Mouse (Mus musculus): ENCODE results near the gene Padi4. TPM values are rescaled to one million over a fixed set of nuclear protein-coding genes. Genes with fewer than 3 reads are reported as not detected.

Padi4 gene
- polyA plus RNA-seq, 1 experiment, result 0.48 TPM

- DNase-seq (ENCODE audit: low read depth, low spot score), result no peak
- 9% methylated on average over 3 of the region's 3 CpGs for WGBS
Observed at GRCm38 (mm10) chr4:140744654-140745053, 29.4 kb downstream of the Padi4 start.

DNA sequence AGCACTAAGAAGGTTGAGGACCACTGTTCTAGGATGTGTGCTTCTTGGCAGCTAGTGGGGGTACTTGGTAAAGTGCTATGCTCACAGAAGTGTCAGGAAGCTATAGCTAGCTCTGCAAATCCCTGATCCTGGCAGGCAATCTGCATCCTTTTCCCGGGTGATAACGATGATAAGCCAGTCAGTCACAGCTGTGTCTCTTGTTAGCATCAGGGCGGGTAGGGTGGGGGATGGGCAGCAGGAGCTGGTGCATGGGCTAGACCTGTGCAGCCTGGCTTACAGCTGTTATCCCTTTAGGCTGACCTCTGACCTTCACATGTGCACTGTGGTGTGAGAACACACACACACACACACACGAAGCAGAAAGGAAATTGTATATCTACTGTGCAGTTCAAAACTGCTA, 30.9 kb downstream of the Padi4 start:
- 50% methylated on average over 4 of the region's 4 CpGs for WGBS
- no peak for DNase-seq (ENCODE audit: low read depth, low spot score)

GRCm38 (mm10) chr4:140742543-140742942, 31.5 kb downstream of the Padi4 start, which contains the start of gene Padi6:
Padi6 (minus strand) TSS chr4:140742643.
- 73% methylated on average over 2 of the region's 2 CpGs for WGBS
- DNase-seq (ENCODE audit: low read depth, low spot score), result no peak

- DNase-seq (ENCODE audit: low read depth, low spot score), result no peak
- WGBS, result 65% methylated on average over 6 of the region's 6 CpGs
Observed at GRCm38 (mm10) chr4:140741401-140741800, 32.6 kb downstream of the Padi4 start.

DNA sequence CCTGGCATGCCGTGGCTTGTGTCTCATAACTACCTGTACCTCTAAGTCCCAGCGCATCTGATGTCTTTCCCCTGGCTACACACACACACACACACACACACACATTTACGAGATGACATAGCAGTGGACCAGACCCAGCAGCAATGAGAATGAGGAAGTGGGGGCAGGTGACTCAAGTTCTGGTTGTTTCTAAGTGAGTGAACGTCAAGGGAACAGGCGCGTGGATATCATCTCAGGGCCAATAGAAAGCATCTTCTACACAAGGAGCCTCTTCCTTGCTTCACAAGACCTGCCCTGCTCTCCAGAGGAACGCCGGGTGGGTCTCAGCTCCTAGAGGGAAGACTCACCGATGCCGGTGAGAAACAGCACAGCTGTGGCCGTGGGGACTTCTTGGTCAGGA, 33.4 kb downstream of the Padi4 start:
- 65% methylated on average over 11 of the region's 11 CpGs for WGBS
- no peak for DNase-seq (ENCODE audit: low read depth, low spot score)

- no peak for DNase-seq (ENCODE audit: low read depth, low spot score)
- WGBS, result 42% methylated on average over 7 of the region's 7 CpGs
Observed at GRCm38 (mm10) chr4:140732871-140733270, 41.2 kb downstream of the Padi4 start.

- WGBS, result 82% methylated on average over 4 of the region's 4 CpGs
- DNase-seq (ENCODE audit: low read depth, low spot score), result no peak
Observed at GRCm38 (mm10) chr4:140731654-140732053, 42.4 kb downstream of the Padi4 start.

GRCm38 (mm10) chr4:140726907-140727306, 47.1 kb downstream of the Padi4 start:
- 84% methylated on average over 12 of the region's 12 CpGs for WGBS
- no peak for DNase-seq (ENCODE audit: low read depth, low spot score)

GRCm38 (mm10) chr4:140724739-140725138, 49.3 kb downstream of the Padi4 start:
- no peak for DNase-seq (ENCODE audit: low read depth, low spot score)
- 73% methylated on average over 6 of the region's 6 CpGs for WGBS

DNA sequence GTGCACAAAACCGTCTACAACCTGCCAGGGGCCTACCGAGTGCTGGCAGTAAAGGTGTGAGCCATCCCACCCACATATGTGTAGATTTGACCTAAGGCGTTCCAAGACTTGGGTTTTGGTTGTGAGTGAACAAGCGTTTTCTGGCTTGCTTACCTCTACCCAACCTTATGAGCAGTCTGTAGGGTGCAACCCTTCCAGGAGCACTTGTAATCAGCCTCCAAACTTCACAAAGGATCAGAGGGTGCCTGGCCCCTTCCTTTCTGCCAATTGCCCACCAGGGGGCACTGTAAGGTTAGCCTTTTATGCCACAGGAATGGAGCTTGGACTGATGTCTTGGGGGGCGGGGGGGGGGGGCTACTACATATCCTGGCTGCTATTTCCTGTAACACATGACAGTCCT, 50.2 kb downstream of the Padi4 start:
- 60% methylated on average over 5 of the region's 5 CpGs for WGBS
- DNase-seq (ENCODE audit: low read depth, low spot score), result no peak

GRCm38 (mm10) chr4:140723192-140723591, 50.8 kb downstream of the Padi4 start:
- WGBS, result 63% methylated on average over 9 of the region's 9 CpGs

DNA sequence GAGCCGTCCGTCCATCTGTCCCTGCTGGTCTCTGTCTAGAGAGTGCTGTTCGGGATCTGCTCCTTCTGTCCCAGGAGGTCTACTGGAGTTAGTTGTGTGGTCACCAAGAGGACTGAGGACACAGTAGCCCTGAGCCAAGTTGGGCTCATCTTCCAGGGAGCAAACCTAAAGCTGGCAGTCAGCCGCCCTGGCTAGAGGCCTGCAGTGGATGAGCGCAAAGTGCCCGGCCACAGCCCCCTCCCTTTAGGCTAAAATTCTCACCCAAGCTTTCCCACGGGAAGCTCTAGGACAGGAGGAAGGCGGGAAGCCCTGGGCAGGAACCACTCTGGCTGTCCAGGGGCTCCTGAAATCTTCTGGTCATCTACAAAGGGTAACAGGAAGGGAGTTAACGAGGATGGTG, 51.3 kb downstream of the Padi4 start:
- no peak for DNase-seq (ENCODE audit: low read depth, low spot score)
- WGBS, result 78% methylated on average over 9 of the region's 9 CpGs

More at GRCm38 (mm10) chr4:140723192-140723591, 50.8 kb downstream of the Padi4 start:
- DNase-seq (ENCODE audit: low read depth, low spot score), result no peak

GRCm38 (mm10) chr4:140721968-140722490, 52.0 kb downstream of the Padi4 start:
- DNase-seq (ENCODE audit: low read depth, low spot score), result no peak
- 84% methylated on average over 20 of the region's 20 CpGs for WGBS

DNA sequence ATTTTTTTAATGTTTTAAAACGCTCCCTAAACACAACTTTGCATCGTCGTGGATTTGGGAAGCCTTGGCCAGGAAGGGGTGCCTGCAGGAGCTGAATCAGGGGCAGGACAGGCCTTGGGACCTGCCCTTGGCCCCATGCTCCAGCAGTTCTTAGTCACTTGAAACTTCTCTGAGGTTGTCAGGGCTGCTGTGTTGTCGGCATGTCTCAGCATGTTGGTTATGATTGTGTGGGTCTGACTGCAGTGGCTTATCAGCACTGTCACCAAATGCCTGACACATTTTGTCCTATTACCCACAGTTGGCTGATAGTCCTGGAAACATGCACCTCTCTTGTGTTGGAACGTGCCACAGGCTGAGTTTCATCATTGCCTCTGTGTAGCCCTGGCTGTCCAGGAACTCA, 53.9 kb downstream of the Padi4 start:
- WGBS, result 87% methylated on average over 5 of the region's 5 CpGs
- DNase-seq (ENCODE audit: low read depth, low spot score), result no peak

DNA sequence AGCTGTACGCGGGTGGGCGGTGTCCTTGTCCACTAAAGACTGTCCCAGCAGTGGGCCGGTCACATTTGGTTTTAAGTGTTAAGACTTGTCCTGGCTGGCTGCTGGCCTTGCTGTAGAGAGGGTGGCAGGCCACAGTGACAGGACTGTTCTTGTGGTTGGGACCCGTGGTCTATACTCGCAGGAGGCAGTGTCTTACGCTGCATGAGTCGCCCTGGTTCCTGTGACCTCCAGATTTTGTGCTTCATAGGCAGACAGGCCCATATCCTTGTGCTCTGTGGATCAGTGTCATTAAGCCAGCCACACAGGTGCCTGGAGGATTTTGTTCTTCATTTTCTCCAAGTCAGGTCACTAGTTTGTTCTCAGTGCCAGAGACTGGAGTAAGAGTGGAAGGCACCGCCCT, 55.6 kb downstream of the Padi4 start:
- no peak for DNase-seq (ENCODE audit: low read depth, low spot score)
- 95% methylated on average over 9 of the region's 9 CpGs for WGBS

DNA sequence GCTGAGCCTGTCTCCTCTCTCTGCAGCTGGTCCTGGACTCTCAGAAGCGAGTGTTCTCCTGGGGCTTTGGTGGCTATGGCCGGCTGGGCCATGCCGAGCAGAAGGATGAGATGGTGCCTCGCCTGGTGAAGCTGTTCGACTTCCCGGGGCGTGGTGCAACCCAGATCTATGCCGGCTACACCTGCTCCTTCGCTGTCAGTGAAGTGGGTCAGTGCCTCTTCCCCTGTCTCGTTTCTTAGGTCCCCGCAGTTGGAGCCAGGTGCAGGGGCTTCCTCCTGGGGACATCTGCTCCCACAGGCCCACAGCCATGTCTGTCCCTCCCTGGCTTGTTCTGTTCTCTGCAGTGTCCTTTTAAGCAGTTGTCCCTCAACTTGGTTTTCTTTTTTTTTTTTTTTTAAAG, 57.0 kb downstream of the Padi4 start:
- DNase-seq (ENCODE audit: low read depth, low spot score), result no peak
- 91% methylated on average over 11 of the region's 11 CpGs for WGBS

GRCm38 (mm10) chr4:140714586-140714985, 59.5 kb downstream of the Padi4 start:
- DNase-seq (ENCODE audit: low read depth, low spot score), result no peak

GRCm38 (mm10) chr4:140713480-140714365, 60.3 kb downstream of the Padi4 start:
- 56% methylated on average over 29 of the region's 29 CpGs for WGBS
- no peak for DNase-seq (ENCODE audit: low read depth, low spot score)

More at GRCm38 (mm10) chr4:140714586-140714985, 59.5 kb downstream of the Padi4 start:
- 81% methylated on average over 5 of the region's 5 CpGs for WGBS

DNA sequence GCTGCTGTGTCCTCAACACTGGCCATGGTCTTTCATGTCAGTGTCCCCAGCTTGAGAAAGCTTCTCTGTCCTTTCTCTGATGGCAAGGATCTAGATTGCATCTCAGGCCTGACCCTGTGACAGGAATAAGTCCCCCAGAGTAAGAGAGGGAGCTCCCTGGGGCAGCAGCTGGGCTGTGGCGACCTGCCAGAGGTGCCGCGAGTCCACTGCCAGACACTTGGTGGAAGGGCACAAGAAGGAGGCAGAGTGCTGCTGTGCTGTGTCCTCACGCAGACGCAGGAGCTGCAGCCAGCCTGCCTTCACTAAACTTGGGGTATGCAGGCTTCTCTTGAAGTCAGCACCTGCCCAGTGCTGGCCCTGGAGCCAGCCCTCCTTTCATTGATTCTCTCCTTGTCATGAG, 62.7 kb downstream of the Padi4 start:
- no peak for DNase-seq (ENCODE audit: low read depth, low spot score)
- 82% methylated on average over 5 of the region's 5 CpGs for WGBS

DNA sequence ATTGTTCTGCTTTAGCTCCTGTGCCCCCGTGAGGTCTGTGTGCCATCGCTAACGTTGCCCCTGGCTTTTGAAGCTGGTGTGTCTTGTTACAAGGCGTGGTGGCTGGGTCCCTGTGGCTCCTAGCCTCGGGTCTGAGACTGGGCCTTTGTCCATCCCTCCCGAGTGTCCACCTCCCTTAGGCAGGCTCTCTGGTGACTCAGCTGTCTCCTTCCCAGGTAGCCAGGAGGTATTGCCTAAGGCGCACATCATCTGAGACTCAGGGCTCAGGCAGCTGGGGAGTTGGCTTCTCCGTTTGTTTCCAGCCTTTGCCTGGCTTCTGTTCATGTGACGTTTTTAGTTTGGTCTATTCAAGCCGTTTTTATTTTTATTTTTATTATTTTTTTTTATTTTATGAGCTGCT, 63.3 kb downstream of the Padi4 start:
- no peak for DNase-seq (ENCODE audit: low read depth, low spot score)
- WGBS, result 84% methylated on average over 10 of the region's 10 CpGs

DNA sequence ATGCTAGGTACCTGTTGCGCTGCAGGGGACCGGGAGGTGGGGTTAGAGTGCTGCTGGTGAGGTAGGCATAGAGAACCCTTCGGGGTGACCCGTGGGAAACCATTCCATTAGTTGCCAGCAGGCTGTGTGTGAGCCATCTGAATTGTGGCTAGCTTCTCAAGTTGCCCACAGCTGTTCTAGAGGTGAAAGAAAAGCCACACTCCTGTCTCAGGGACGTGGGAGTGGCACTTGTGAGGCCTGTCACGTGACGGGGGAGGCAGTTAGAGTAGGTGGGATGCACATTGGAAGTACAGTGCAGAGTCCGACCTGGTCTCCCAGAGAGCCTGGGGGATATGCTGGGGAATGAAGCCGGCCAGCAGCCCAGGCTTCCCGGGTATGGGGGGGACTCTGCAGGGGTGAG, 64.4 kb downstream of the Padi4 start:
- WGBS, result 91% methylated on average over 10 of the region's 10 CpGs
- no peak for DNase-seq (ENCODE audit: low read depth, low spot score)
